Mouse (Mus musculus) thymus, postnatal 4 days (tissue): ENCODE results near the gene Tnnt3.
A peak's percentile ranks its signal among the peaks of the same experiment; 100 is the strongest.

Source experiments
- DNase-seq: peaks from one replicate; pipeline ENCODE4 v3.0.0; 2021

Tnnt3 gene

DNA sequence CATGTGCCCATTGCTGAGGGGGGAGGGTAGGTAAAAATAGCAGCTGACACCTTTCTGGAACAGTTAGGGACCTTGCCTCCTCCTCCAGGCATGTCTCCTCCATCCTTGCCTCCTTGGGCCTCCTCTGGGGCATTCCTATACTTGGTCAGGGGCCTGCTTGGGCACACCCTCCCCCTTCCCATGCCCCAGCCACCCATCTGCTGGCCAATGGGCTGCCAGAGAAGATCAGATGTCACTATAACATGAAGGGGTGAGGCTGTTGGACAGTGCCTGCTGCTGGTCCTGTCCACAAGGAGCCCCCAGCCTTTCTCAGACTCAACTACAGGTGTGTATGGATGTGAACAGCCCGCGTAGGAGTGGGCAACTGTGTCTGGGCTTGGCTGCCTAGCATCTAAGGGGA lies at the start of gene Tnnt3:
Tnnt3 (plus strand) TSS at position 262 of the 400 bp plus-strand sequence.
- no peak for DNase-seq

DNA sequence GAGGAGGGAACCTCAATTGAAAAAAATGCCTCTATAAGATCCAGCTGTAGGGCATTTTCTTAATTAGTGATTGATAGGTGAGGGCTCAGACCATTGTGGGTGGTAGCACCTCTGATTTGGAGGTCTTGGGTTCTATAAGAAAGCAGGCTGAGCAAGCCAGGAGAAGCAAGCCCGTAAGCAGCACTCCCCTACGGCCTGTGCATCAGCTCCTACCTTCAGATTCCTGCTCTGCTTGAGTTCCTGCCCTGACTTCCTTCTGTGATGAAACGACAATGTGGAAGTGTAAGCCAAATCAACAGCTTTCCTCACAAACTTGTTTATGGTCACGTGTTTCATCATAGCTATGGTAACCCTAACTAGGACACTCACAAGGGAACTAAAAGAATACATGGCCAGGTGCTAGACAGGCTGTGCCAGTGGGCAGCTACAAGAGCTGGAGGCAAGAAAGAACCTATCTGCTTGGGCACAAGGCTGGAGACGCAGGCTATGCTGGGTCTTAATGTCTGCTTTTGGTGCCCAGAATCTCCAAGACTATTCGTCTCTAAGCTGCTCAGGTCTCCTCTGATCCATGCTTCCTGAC lies 49.5 kb upstream of the Tnnt3 start:
- peak; percentile 7 for DNase-seq

DNA sequence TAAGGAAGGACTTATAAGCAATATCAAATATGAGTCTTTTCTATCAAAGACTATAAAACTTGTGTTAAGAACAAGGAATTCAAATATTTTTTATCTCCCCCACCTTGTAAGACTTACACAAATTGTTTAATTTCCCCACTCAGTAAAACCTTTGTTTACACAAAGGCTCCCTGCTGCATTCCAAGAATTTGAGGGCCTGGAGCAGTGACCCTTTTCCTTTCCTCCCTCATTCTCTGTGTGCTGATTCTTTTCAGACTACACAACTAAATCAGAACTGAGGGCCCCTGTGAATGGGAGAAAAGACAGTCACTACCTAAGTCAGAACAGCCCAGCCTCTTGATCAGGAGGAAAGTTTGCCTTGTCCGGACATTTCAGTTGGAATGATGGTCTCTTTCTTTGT lies 43.9 kb upstream of the Tnnt3 start:
- no peak for DNase-seq

DNA sequence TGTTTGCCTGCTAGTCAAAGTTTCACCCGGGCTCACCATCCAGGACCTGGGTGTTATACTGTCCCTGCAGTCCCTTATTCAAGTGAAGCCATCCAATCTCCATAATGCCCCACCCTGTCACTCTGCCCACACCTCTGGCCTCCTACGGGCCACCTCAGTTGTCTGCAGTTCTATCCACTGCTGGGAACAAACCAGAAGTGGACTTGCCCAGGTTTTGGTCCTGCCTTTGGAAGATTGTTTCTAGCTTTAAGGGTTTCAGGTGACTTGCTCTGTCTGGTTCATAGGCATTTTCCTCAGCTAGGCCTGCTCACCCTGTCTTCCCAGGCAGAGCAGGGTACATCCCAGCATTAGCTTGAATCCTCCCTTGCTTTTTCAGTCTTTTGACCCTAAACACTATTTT lies 43.4 kb upstream of the Tnnt3 start:
- peak; percentile 10 for DNase-seq

DNA sequence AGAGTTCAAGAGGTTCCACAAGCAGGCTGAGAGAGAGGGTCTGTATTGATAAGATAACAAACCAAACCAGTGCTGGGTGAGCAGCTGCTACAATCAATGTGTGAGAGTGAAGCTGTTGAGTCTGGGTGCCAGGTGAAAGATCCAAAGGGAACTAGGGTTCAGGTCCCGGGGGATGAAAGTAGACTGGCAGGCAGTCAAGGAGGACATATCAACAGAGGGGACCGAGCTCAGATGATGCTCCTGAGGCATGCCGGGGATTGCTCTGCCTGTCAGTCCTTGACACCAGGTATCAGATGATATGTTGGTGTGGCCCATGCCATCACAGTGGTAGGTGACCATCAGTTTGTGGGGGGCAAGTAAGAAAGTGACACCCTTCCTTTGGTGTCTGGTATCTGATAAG lies 41.8 kb upstream of the Tnnt3 start:
- peak; percentile 47 for DNase-seq

DNA sequence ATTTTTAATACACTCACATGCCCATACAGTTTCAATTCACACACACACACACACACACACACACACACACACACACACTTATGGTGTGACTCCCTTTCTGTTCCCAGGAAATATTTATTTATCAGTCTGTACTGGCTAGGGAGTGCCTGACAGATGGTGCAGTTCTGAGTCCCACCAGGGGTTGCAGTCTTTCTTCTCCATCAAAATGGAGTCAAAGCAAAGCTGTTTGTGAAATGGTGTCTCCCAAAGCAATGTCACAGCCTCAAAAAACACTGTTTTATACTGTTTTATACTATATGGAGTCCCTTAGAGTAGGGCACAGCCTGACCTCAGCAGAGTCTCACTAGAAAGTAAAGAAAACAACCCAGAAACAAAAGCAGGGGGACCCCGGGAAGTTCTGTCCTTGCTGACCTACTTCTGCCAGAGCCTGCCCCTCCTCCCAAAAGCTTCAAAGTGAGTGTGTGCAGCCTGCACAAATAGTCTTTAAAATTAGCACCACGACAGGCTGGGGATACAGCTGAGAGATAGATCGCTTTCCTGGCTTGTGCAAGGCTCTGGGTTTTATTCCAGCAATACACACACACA lies 41.3 kb upstream of the Tnnt3 start:
- peak; percentile 72 for DNase-seq

DNA sequence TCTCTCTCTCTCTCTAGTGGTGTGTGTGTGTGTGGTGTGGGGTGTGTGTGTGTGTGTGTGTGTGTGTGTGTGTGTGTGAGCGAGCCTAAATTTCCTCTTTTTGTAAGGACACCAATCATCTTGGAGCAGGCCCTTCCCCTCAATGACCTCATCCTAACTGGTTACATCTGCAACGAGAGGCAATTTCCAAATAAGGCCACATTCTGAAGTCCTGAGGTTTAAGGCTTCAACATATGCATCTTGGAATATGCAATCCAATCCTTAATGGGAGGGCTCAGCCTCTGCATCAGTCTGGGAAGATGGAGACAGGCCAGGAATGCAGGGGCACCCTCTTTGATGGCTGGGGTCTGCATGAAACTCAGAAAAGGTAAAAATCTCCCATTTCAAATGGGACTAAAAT lies 40.6 kb upstream of the Tnnt3 start:
- peak; percentile 17 for DNase-seq

DNA sequence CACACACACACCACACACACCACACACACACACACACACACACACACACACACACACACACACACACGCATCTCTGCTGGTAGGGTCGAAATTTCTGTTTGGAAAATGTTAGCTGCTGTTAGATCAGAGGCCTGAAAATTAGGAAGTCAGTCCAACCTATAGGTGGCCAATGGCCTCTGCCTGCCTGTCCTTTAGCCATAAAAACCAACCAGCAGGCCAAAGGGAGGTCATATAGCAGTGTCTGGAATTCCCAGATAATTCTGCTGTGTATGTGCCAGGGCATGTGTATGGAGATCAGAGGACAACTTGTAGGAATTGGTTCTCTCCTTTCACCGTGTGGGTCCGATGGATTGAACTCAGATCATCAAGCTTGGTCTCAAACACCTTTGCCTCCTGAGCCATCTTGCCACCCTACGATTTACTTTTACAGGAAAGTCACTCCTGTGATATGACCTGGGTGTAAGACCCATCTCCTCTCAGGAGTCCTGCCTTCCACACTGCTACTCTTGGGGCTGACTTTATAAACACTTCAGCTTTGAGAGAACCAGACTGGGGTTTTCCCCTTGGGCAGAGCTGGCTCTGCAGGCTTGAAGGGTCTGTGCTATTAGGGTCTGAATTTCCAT lies 39.8 kb upstream of the Tnnt3 start:
- peak; percentile 15 for DNase-seq

DNA sequence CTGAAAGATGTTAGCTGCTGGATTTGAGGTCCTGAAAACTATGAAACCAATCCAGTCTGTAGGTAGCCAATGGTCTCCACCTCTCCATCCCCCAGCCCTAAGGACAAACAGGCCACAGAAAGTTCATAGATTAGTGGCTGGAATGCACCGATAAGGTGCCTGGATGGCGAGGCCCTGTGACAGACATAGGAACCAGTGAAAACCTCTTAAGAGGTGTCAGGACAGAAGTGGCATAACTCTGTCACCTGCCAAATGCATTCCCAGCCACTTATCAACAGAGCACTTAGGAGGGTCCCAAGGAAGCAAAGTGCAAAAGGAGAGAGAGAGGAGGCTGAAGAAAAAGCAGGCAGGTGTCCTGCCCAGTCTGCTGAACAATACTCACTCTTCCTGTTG lies 39.3 kb upstream of the Tnnt3 start:
- DNase-seq = peak; percentile 29

DNA sequence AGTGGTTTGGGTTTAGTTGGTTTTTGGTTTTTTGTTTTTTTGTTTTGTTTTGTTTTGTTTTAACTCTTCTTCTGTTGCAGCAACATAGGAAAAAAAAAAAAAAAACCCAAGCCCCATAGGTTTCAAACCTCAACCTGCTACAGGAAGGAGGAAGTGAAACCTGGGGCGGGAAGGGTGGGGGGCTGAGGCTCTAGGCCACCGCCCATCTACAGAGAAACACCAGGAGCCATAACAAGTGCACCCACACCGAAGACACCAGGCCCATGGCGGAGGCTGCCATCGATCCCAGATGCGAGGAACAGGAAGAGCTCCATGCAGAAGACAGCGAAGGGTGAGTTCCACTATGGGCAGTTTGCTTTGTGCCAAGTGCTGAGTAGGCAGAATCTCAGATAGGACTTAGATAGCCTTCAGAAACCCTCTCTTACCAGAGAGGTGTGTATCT lies 38.0 kb upstream of the Tnnt3 start, which contains the start of gene Lsp1:
Lsp1 (plus strand) TSS at position 174 of the 442 bp plus-strand sequence.
- DNase-seq = peak; percentile 69

DNA sequence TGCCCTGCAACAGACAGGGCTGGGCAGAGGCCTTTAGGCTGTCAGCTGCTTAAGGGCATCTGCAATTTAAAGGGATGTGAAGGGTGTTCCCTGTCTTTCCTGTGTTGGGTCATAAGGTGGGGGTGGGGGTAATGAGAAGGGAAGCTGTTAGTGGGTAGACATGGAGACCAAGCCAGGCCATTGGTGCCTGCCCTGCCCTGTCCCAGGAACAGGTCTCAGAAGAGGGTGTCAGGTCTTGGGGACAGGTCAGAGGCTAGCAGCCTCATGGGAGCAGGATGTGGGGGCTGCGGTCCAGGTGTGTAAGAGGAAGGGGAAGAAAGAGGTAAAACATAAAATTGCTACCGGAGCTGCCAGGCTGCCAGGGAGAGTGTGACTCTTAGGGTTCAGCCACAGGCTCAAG lies 37.2 kb upstream of the Tnnt3 start:
- DNase-seq = peak; percentile 61

DNA sequence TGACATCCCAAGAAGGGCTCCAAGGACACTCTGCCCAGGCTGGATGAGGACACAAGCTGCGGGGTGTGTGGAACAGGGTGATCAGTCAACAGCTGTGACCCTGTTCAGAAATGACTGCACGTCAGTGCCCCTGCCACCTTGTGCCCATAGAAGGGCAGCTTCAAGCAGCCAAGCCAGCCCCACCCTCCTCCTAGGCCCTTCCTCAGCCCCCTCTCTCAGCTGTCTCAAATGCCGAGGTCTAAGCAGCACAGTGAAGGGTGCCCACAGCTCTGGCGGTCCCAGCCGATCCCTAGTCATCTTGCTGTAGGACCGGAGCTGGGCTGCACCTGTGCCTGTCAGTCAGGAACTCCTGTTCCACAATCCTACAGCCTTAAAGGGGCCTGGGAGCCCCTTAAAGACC lies 36.4 kb upstream of the Tnnt3 start:
- DNase-seq = peak; percentile 58

DNA sequence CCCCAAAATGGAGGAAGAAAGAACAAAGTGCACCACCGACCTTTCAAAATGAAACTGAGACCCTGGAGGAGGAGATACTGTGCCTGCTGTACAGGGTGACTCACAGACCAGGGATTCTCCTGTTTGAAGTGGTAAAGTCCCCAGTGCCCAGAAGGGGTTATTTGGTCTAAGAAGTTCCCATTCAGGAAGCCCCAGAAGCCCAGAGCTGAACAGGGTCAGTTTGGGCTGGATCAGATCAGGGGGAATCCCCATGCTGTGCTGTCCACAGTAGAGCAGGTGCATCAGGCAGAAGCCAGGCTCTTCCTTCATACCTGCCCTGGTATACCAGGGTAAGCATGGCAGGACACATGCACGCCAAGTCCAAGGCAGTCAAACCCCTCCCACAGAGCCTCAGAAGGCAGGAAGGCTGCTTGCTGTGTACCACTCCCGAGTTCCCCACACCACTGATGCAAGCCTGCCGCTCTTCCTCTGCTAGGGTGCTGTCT lies 36.0 kb upstream of the Tnnt3 start:
- DNase-seq = peak; percentile 59

DNA sequence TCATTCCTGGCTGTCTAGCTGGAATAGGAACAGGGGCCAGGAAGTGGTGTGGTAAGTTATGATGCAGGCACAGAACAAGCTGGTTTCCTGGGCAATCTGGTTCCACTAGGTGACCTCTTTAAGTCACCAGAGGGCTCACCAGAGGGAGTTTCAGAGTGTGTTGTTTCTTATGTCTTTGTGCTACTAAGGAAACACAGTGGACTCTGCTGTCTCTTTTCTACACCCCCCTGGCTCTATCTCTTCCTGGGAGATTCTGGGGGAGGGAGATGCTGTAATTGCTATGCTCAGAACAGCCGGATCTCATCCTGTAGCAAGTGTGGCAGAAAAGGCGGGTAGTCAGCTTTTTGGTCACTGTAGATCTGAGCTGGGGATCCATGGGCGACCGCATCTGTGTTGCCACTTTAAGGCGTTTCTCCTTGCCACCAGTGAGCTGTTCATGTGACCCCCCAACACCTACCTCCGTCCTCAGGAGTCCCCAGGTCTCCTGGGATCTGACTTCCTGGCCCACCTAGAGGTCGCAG lies 28.4 kb upstream of the Tnnt3 start:
- peak; percentile 5 for DNase-seq

DNA sequence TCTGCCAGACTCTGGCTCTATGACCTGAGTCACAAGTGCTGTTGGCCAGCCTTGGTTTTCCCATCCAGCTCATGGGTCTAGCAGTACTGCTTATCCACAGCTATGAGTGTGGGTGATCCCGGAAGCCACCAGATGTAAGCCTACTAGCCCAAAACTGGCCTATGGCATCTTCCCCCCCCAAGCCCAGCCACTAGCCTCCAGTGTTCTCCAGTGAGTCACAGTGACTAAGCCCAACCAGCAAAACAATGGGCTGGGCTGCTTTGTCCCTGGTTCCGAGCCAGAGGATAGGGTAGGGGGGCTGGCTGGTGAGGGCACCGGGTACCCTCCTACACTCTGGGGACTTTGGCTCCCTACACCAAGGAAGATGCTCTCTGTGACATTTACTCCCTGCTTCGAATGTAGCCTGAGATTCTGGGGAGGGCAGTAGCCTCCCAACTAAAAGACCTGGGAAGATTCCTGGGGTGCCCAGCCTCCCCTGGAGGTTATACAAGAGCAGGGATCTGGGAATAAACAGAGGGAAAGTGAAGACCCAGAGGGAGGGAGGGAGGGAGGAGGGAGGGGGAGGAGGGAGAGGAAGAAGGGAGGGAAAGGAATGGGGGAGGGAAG lies 27.7 kb upstream of the Tnnt3 start:
- DNase-seq = peak; percentile 9

DNA sequence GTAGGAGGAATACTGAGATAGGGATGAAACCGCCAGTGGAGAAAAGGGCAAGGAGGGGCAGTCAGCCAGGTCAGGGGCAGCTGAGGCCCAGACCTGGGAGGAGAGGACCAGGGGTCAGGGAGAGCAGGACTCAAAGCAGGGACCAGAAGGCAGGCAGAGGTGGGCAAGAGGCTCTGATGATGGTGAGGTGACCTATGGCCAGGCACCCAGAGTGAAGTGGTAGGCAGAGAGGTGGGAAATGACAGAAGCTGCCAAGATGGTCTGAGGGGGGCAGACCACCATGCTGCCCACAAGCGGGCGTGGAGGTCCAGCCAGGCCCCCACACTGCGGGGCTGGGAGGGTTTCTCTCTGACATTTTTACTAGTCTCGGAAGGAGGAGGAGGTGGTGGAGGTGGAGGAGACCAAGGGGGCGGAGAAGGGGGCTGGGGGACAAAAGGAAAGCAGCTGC lies 27.2 kb upstream of the Tnnt3 start:
- DNase-seq = peak; percentile 7

DNA sequence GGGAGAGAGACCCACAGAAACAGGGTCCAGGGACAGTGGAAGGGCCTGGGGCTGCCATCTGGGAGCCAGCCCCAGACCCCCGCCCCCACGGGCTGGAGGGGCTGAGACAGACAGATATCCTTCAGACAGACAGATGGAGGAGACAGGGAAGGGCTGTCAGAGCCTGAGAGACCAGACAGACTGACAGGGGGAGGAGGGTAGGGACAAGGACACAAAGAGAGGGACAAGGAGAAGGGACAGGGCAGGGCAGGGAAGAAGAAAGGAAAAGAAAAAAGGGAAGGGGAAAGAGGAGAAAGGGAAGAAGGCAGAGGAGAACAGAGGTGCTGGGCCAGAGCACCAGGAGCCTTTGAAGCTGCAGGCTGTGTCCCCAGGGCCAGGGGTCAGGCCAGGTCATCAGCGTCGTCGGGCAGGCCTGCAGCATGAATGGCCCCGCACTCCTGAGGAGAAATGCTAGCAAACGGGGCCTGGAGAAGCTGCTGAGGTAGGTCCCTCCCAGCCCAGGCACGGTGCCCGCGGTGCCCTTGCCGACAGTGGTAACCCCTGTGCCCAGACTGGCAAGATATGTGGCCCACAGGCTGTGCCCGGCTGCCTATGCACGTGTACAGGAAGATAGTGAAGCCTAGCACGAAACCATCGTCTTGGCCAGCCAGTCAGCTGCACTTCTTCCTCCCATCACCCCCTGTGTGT lies 26.6 kb upstream of the Tnnt3 start:
- peak; percentile 12 for DNase-seq

DNA sequence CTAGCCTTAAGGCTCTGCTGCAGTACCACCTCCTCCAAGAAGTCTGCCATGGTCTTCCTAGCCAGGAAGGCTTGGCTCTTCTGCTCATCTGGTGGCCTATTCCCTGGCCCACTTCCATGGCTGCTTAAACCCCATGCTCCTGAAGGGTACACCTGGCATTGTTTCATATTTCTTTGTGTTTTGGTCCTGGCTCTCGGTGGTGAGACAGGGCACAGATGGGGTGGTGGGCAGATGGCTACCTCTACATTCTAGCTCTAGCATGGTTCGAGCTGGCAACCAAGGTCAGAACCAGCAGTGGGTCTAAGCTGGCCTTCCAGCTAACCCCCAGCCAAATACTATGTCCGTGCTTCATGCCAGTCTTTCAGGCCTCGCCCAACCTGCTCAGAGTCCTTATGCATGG lies 25.7 kb upstream of the Tnnt3 start:
- no peak for DNase-seq

DNA sequence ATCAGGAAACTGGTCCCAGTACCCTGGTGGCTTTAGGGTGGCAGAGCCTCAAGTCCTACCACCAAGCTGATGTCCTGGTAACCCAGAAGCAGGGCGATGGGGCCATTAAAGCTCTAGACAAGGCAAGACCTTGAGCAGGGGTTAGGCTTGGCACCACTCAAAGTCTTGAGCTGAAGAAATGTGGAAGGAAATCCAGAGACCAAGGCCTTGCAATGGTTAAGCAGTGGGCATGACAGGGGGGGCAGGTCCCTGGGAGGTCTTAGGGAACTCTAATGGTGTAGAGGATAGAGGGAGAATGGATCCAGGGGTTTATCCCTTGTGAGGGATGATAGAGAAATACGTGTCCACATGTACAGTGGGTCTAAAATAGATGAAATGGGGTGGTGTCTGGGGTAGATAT lies 25.2 kb upstream of the Tnnt3 start:
- DNase-seq = peak; percentile 4

DNA sequence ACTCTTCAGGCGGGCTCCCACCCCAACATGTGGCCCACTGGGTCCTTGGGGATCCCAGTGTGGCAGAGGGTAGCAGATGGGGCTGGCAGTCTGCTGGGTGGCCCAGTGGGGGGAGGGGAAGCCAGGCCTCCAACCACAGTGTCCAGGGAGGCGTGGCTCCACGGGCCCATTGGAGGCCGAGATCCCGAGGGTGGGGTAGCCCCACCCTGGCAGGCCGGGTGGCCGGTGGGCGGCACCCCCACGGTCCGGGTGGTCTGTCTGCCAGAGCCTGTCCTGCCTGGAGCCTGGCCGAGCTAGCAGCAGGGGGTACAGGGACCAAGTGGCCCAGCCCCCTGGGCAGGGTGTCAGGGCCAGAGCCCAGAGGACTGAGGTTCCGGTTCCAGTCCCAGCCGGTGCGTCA lies 23.8 kb upstream of the Tnnt3 start:
- DNase-seq = peak; percentile 33

DNA sequence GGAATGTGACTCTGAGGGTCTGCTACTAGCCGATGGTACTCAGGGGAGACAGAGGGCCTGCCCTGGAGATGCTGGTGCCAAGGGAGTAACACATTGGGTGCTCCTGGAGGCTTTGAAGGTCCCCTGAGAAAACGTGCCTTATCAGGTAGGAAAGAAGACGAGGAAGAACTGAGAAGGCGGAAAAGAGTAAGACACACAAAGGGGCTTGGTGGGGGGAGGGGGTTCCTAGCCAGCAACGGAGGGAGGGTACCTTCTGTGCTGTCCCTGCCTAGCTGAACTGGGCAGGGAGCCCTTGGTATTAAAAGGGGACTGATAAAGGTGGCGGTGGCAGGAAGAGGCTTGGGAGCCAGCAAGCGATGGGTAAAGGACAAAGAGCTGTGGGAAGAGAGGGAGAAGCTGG lies 23.0 kb upstream of the Tnnt3 start:
- DNase-seq = no peak

DNA sequence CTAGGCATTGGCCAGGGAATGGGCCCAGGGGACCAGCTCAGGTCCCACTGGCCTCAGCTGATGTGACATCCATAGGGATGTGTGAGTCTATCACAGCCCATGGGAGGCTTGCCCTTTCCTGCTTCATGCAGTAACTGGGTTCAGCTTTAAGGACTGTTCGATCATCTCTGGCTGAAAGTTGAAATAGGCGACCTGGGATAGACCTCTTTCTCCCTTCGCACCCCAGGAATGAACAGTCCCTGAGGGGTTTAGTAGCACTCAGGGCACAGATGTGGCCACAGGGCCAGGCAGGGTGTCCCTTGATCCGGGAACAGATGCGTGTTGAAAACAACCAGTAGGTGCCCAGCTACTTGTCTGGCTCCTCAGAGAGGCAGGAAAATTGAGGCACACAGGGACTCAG lies 22.4 kb upstream of the Tnnt3 start:
- DNase-seq = no peak
